Mouse (Mus musculus) CH12.LX (cell line): ENCODE data around the gene Itprid2. TPM values are rescaled to one million over a fixed set of nuclear protein-coding genes. Genes with fewer than 3 reads are reported as not detected.

Experiments
- DNase-seq: peaks from one replicate; pipeline ENCODE4 v3.0.0-alpha.2; 2013; ENCODE audit errors: extremely low read depth
- H3K27ac ChIP-seq: 2 replicates; pipeline ENCODE4 v1.5.1; 2012; ENCODE audit warnings: low read depth, mild to moderate bottlenecking, control low read depth, moderate library complexity; ENCODE audit not compliant: insufficient read depth
- H3K27me3 ChIP-seq: replicated peaks from 2 replicates; pipeline ENCODE3; 2012; ENCODE audit warnings: inconsistent platforms
- H3K36me3 ChIP-seq, 2 experiments: replicated peaks in 1 of 2; 2 replicates each; pipeline versions ENCODE3 to v1.6.1; 2012; ENCODE audit warnings: inconsistent platforms in 1 of 2, low read length in 1 of 2, mild to moderate bottlenecking in 1 of 2, mixed read lengths in 1 of 2, moderate library complexity in 1 of 2; ENCODE audit not compliant: control insufficient read depth in 1 of 2, insufficient read depth in 1 of 2
- H3K4me1 ChIP-seq, 2 experiments: 2 replicates each; pipeline ENCODE4 v1.6.1; 2012; ENCODE audit warnings: inconsistent platforms in 1 of 2, moderate library complexity in 1 of 2; ENCODE audit not compliant: insufficient read depth in 2 of 2, control insufficient read depth in 1 of 2
- H3K4me2 ChIP-seq: 2 replicates; pipeline ENCODE4 v1.6.1; 2012; ENCODE audit warnings: low read depth, mild to moderate bottlenecking, control low read depth; ENCODE audit not compliant: poor library complexity, insufficient read depth, severe bottlenecking
- H3K4me3 ChIP-seq, 3 experiments: fragments of 150-350 bp in 1 of 3; sonication (generic) in 1 of 3; replicated peaks in 1 of 3; 2 replicates each; pipeline versions ENCODE3 to v1.5.1; 2011 to 2012; ENCODE audit warnings: low read depth in 2 of 3, low read length in 2 of 3, mild to moderate bottlenecking in 2 of 3, moderate library complexity in 2 of 3, control low read depth in 1 of 3, improper control_type of control experiment in 1 of 3, inconsistent platforms in 1 of 3, mixed read lengths in 1 of 3; ENCODE audit not compliant: poor library complexity in 1 of 3
- H3K79me2 ChIP-seq: replicated peaks from 2 replicates; pipeline ENCODE4 v1.6.1; 2012; ENCODE audit warnings: mild to moderate bottlenecking, moderate library complexity; ENCODE audit not compliant: control insufficient read depth, poor library complexity, insufficient read depth, severe bottlenecking; ENCODE audit errors: extremely low read depth
- H3K9ac ChIP-seq: 2 replicates; pipeline ENCODE4 v1.6.1; 2012; ENCODE audit warnings: low read depth, mild to moderate bottlenecking, control low read depth, moderate library complexity; ENCODE audit not compliant: insufficient read depth
- H3K9me3 ChIP-seq: replicated peaks from 2 replicates; pipeline ENCODE3; 2012; ENCODE audit warnings: low read length, inconsistent platforms, mixed read lengths
- ELF1 ChIP-seq: IDR thresholded peaks from 2 replicates; pipeline ENCODE4 v1.6.1; 2014; ENCODE audit warnings: low read depth, mild to moderate bottlenecking, inconsistent platforms, low read length, improper control_type of control experiment
- EP300 ChIP-seq: IDR thresholded peaks from 2 replicates; pipeline ENCODE4 v1.6.1; 2011; ENCODE audit warnings: low read length, improper control_type of control experiment
- HCFC1 ChIP-seq: IDR thresholded peaks from 2 replicates; pipeline ENCODE4 v1.6.1; 2012; ENCODE audit warnings: low read depth, mild to moderate bottlenecking, inconsistent platforms, low read length, improper control_type of control experiment
- JUN ChIP-seq: IDR thresholded peaks from 2 replicates; pipeline ENCODE4 v1.6.1; 2011; ENCODE audit warnings: low read depth, mild to moderate bottlenecking, low read length, improper control_type of control experiment, moderate library complexity; ENCODE audit not compliant: insufficient read depth
- JUND ChIP-seq: conservative IDR thresholded peaks from 2 replicates; pipeline ENCODE4 v1.6.1; 2011; ENCODE audit warnings: low read depth, low read length, improper control_type of control experiment
- MXI1 ChIP-seq: IDR thresholded peaks from 2 replicates; pipeline ENCODE4 v1.6.1; 2011; ENCODE audit warnings: mild to moderate bottlenecking, low read depth, low read length, improper control_type of control experiment
- MYC ChIP-seq: IDR thresholded peaks from 2 replicates; pipeline ENCODE4 v1.6.1; 2011; ENCODE audit warnings: low read depth, mild to moderate bottlenecking, improper control_type of control experiment, low read length
- NELFE ChIP-seq: IDR thresholded peaks from 2 replicates; pipeline ENCODE4 v1.6.1; 2011; ENCODE audit warnings: low read depth, low read length, improper control_type of control experiment
- PAX5 ChIP-seq: IDR thresholded peaks from 2 replicates; pipeline ENCODE4 v1.6.1; 2012; ENCODE audit warnings: low read length, inconsistent platforms, mixed read lengths
- POLR2A ChIP-seq: IDR thresholded peaks from 2 replicates; pipeline ENCODE4 v1.6.1; 2011; ENCODE audit warnings: low read depth, mild to moderate bottlenecking, improper control_type of control experiment, low read length
- SMC3 ChIP-seq: IDR thresholded peaks from 2 replicates; pipeline ENCODE4 v1.6.1; 2011; ENCODE audit warnings: low read depth, low read length, improper control_type of control experiment
- UBTF ChIP-seq: IDR thresholded peaks from 2 replicates; pipeline ENCODE4 v1.6.1; 2012; ENCODE audit warnings: low read depth, mild to moderate bottlenecking, inconsistent platforms, low read length, improper control_type of control experiment, moderate library complexity
- USF1 ChIP-seq: IDR thresholded peaks from 2 replicates; pipeline ENCODE4 v1.6.1; 2014; ENCODE audit warnings: low read depth, mild to moderate bottlenecking, inconsistent platforms, low read length, improper control_type of control experiment
- USF2 ChIP-seq: conservative IDR thresholded peaks from 2 replicates; pipeline ENCODE4 v1.6.1; 2011; ENCODE audit warnings: low read depth, low read length, improper control_type of control experiment
- ZKSCAN1 ChIP-seq: IDR thresholded peaks from 2 replicates; pipeline ENCODE4 v1.6.1; 2012; ENCODE audit warnings: low read depth, inconsistent platforms, low read length, improper control_type of control experiment, borderline replicate concordance
- ZNF384 ChIP-seq: IDR thresholded peaks from 2 replicates; pipeline ENCODE4 v1.6.1; 2012; ENCODE audit warnings: low read depth, low read length, improper control_type of control experiment, inconsistent platforms
- dilution Hi-C: fragments of 300-500 bp; cut with MboI; formaldehyde crosslinking; loops from 2 replicates; pipeline ENCODE4 v1.14.3; 2020; ENCODE audit warnings: low sequenced_read_pairs; ENCODE audit not compliant: extremely low pct_unique_long_range_greater_than_20kb, extremely low pct_ligation_motif_present
- in situ Hi-C: fragments of 300-500 bp; cut with MboI; formaldehyde crosslinking; loops from 3 replicates; pipeline ENCODE4 v1.14.3; 2019; ENCODE audit warnings: low sequenced_read_pairs, low pct_ligation_motif_present, low pct_unique_long_range_greater_than_20kb, mixed read lengths
- polyA plus RNA-seq: library from polyadenylated mRNA; unstranded; fragments of >175 nt; gene quantifications from 2 replicates; pipeline ENCODE4 v1.2.1, GENCODE M21; 2012; ENCODE audit warnings: low read depth; ENCODE audit not compliant: insufficient read length
- total RNA-seq, 2 experiments: library from RNA; depleted of rRNA; stranded (reverse); fragments of 300-350 nt in 1 of 2; fragments of >200 nt in 1 of 2; gene quantifications; 2 replicates each; pipeline ENCODE4 v1.2.3; 2012 to 2014

Gene Itprid2
- total and polyA plus RNA-seq, 3 experiments, result 4.3 to 17.7 (median 8.2) TPM

GRCm38 (mm10) chr2:79608301-79609074 is 26.7 kb upstream of the Itprid2 start:
- in situ Hi-C loops, result no loop called here
- H3K4me3 ChIP-seq, result no peak overlapping the region
- H3K36me3 ChIP-seq, result no peaks in the 10 kb centered on the region
- no peak overlapping the region for H3K4me2 ChIP-seq
- H3K27me3 ChIP-seq, result no peaks in the 10 kb centered on the region
- DNase-seq, result no peak
- H3K79me2 ChIP-seq, result no peaks in the 10 kb centered on the region
- no peak overlapping the region for H3K27ac ChIP-seq
- TF ChIP-seq MXI1 (no peak), POLR2A (no peak), USF2 (no peak), JUND (no peak), NELFE (no peak), SMC3 (no peak), EP300 (no peak), MYC (no peak), JUN (no peak), USF1 (no peak), HCFC1 (no peak), PAX5 (no peak), UBTF (no peak), ELF1 (no peak), ZKSCAN1 (no peak)
- dilution Hi-C loops, result no loop called here
- H3K9me3 ChIP-seq, result no peaks in the 10 kb centered on the region
- no peak overlapping the region for H3K9ac ChIP-seq
- H3K4me1 ChIP-seq, result no peaks in the 10 kb centered on the region; a peak in 1 of 4 replicates

- no peaks in the 10 kb centered on the region for H3K9me3 ChIP-seq
- no peaks in the 10 kb centered on the region for H3K27me3 ChIP-seq
- no peaks in the 10 kb centered on the region for H3K36me3 ChIP-seq
- dilution Hi-C loops, result no loop called here
- no peak for DNase-seq
- in situ Hi-C loops, result no loop called here
- peak; percentile 61 for TF ChIP-seq ZNF384
- TF ChIP-seq JUND, result no peak
- no peaks in the 10 kb centered on the region for H3K79me2 ChIP-seq
- no peak overlapping the region for H3K4me2 ChIP-seq
- H3K4me3 ChIP-seq, result no peak overlapping the region
- no peaks in the 10 kb centered on the region; a peak in 1 of 4 replicates for H3K4me1 ChIP-seq
- no peak overlapping the region for H3K9ac ChIP-seq
- no peak overlapping the region for H3K27ac ChIP-seq
These were observed 24.3 kb upstream of the Itprid2 start for GRCm38 (mm10) chr2:79610894-79611293.
